Mouse (Mus musculus) lung, postnatal 0 days (tissue): ENCODE measurements at regions not wholly inside any gene's neighbourhood (a gene's known extent, or its start where the extent isn't known, plus 50 kb on each side); places are given as distances from the start of the nearest gene placed in this dataset.

Source experiments
- ATAC-seq: fragments of 200-750 bp; cut with Nextera tagmentation; 2 replicates; pipeline ENCODE4 v1.8.0; 2017; ENCODE audit warnings: moderate library complexity
- DNase-seq: peaks from one replicate; pipeline ENCODE4 v3.0.0-alpha.2; 2016; ENCODE audit warnings: low spot score
- H3K27ac ChIP-seq: fragments of 300-500 bp; sonication (generic); 2 replicates; pipeline ENCODE4 v1.5.1; 2014; ENCODE audit warnings: antibody characterized with exemption, mild to moderate bottlenecking, low read length, mixed read lengths
- H3K27me3 ChIP-seq: fragments of 300-500 bp; sonication (generic); replicated peaks from 2 replicates; pipeline ENCODE4 v1.6.1; 2014; ENCODE audit warnings: low read length, mixed read lengths; ENCODE audit not compliant: insufficient read depth
- H3K36me3 ChIP-seq: fragments of 300-500 bp; sonication (generic); 2 replicates; pipeline ENCODE4 v1.6.1; 2014; ENCODE audit warnings: low read length, mixed read lengths; ENCODE audit not compliant: insufficient read depth
- H3K4me1 ChIP-seq: fragments of 300-500 bp; sonication (generic); 2 replicates; pipeline ENCODE4 v1.6.1; 2014; ENCODE audit warnings: antibody characterized with exemption, low read depth, low read length, mixed read lengths; ENCODE audit not compliant: insufficient read depth
- H3K4me2 ChIP-seq: fragments of 300-500 bp; sonication (generic); replicated peaks from 2 replicates; pipeline ENCODE4 v1.6.1; 2014; ENCODE audit warnings: low read depth, mild to moderate bottlenecking, low read length, moderate library complexity, mixed read lengths
- H3K4me3 ChIP-seq: fragments of 300-500 bp; sonication (generic); 2 replicates; pipeline ENCODE4 v1.5.1; 2014; ENCODE audit warnings: low read depth, low read length
- H3K9ac ChIP-seq: fragments of 300-500 bp; sonication (generic); replicated peaks from 2 replicates; pipeline ENCODE4 v1.6.1; 2014; ENCODE audit warnings: low read depth, mild to moderate bottlenecking
- H3K9me3 ChIP-seq: fragments of 300-500 bp; sonication (generic); 2 replicates; pipeline ENCODE4 v1.6.1; 2016; ENCODE audit warnings: low read length, mixed read lengths
- CTCF ChIP-seq: IDR thresholded peaks from 2 replicates; pipeline ENCODE4 v1.5.1; 2016; ENCODE audit warnings: antibody characterized with exemption, mild to moderate bottlenecking
- EP300 ChIP-seq: IDR thresholded peaks from 2 replicates; pipeline ENCODE4 v1.6.1; 2016; ENCODE audit warnings: antibody characterized with exemption, mild to moderate bottlenecking, control low read depth
- WGBS: fragments of 180-500 bp; shearing (Covaris S2); extraction: QIAGEN DNeasy Blood & Tissue Kit; methylation state at CpG from one replicate; pipeline ENCODE4 v1.1.7; 2014; 5-methylcytosine and 5-hydroxymethylcytosine counted together

- no peak for TF ChIP-seq CTCF
- TF ChIP-seq EP300, result no peak
- H3K27ac ChIP-seq, result no peak overlapping the region
- H3K9ac ChIP-seq, result no peak overlapping the region
- WGBS, result 29% methylated on average over 5 of the region's 5 CpGs
- H3K27me3 ChIP-seq, result no peaks in the 10 kb centered on the region
- ATAC-seq (no peak), DNase-seq (no peak)
- no peak overlapping the region for H3K4me3 ChIP-seq
- H3K9me3 ChIP-seq, result no peaks in the 10 kb centered on the region
- no peaks in the 10 kb centered on the region for H3K36me3 ChIP-seq
- H3K4me1 ChIP-seq, result no peaks in the 10 kb centered on the region
- H3K4me2 ChIP-seq, result no peak overlapping the region
These were observed 620.2 kb downstream of the Rab28 start for GRCm38 (mm10) chr5:41087773-41088172.

- H3K4me2 ChIP-seq, result no peak overlapping the region
- WGBS, result 62% methylated on average over 2 of the region's 2 CpGs
- ATAC-seq (no peak), DNase-seq (no peak)
- no peak for TF ChIP-seq EP300
- no peak for TF ChIP-seq CTCF
- no peaks in the 10 kb centered on the region for H3K9me3 ChIP-seq
- no peak overlapping the region for H3K27ac ChIP-seq
- H3K36me3 ChIP-seq, result no peaks in the 10 kb centered on the region
- no peak overlapping the region for H3K4me3 ChIP-seq
- H3K4me1 ChIP-seq, result no peaks in the 10 kb centered on the region
- no peak overlapping the region for H3K9ac ChIP-seq
- no peaks in the 10 kb centered on the region for H3K27me3 ChIP-seq
These were observed 631.5 kb downstream of the Rab28 start for GRCm38 (mm10) chr5:41076412-41076811.

- no peak overlapping the region for H3K4me2 ChIP-seq
- no peaks in the 10 kb centered on the region for H3K4me1 ChIP-seq
- H3K4me3 ChIP-seq, result no peak overlapping the region
- WGBS, result 70% methylated on average over 9 of the region's 9 CpGs
- H3K9me3 ChIP-seq, result no peaks in the 10 kb centered on the region
- no peaks in the 10 kb centered on the region for H3K36me3 ChIP-seq
- no peak overlapping the region for H3K9ac ChIP-seq
- no peak overlapping the region for H3K27ac ChIP-seq
- ATAC-seq (no peak), DNase-seq (no peak)
- TF ChIP-seq CTCF, result no peak
- H3K27me3 ChIP-seq, result no peaks in the 10 kb centered on the region
These were observed 646.3 kb downstream of the Rab28 start for GRCm38 (mm10) chr5:41061646-41062045.

DNA sequence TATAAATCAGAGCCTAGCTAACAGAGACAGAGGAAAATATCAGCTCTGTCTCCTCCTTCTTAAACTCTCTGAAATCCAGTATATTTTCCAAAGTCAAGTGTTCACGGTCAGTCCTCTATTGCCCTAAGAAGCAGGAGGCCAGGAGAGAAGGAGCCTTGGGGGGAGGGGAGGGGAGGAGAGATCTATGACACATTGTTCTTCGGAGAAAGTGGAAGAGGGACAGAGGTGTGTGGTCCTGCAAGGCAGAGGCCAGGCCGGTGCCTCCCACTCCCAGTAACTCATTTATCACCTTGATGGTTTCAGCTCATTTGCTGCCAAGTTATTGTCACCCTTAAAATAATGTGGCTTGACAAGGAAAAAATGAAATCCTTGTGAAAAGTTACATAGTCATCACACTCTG is 646.7 kb downstream of the Rab28 start:
- ATAC-seq, result no peak
- no peaks in the 10 kb centered on the region for H3K9me3 ChIP-seq
- WGBS, result 16% methylated on average over 3 of the region's 3 CpGs
- DNase-seq, result no peak
- H3K27ac ChIP-seq, result no peak overlapping the region
- no peak overlapping the region for H3K9ac ChIP-seq
- TF ChIP-seq EP300, result no peak
- no peak for TF ChIP-seq CTCF
- H3K4me3 ChIP-seq, result no peak overlapping the region
- H3K36me3 ChIP-seq, result no peaks in the 10 kb centered on the region
- no peaks in the 10 kb centered on the region for H3K4me1 ChIP-seq
- H3K4me2 ChIP-seq, result no peak overlapping the region
- no peaks in the 10 kb centered on the region for H3K27me3 ChIP-seq

GRCm38 (mm10) chr5:41058015-41058414 is 649.9 kb downstream of the Rab28 start:
- Histone ChIP-seq H3K4me3 (no peak overlapping the region), H3K27ac (no peak overlapping the region), H3K9ac (no peak overlapping the region), H3K27me3 (no peaks in the 10 kb centered on the region), H3K4me2 (no peak overlapping the region), H3K9me3 (no peaks in the 10 kb centered on the region), H3K36me3 (no peaks in the 10 kb centered on the region), H3K4me1 (no peaks in the 10 kb centered on the region)
- DNase-seq (no peak), ATAC-seq (no peak)
- TF ChIP-seq CTCF (no peak), EP300 (no peak)
- 84% methylated on average over 3 of the region's 3 CpGs for WGBS

- no peak overlapping the region for H3K27ac ChIP-seq
- no peaks in the 10 kb centered on the region for H3K4me1 ChIP-seq
- 27% methylated on average over 4 of the region's 4 CpGs for WGBS
- DNase-seq, result peak; percentile 30
- no peak overlapping the region for H3K4me2 ChIP-seq
- TF ChIP-seq CTCF (peak; percentile 46), EP300 (no peak)
- H3K9ac ChIP-seq, result no peak overlapping the region
- H3K27me3 ChIP-seq, result no peaks in the 10 kb centered on the region
- no peaks in the 10 kb centered on the region for H3K9me3 ChIP-seq
- ATAC-seq, result no peak
- H3K36me3 ChIP-seq, result no peaks in the 10 kb centered on the region
- no peak overlapping the region for H3K4me3 ChIP-seq
These were observed 656.0 kb downstream of the Rab28 start for GRCm38 (mm10) chr5:41051948-41052347.

- TF ChIP-seq CTCF (no peak), EP300 (no peak)
- no peak overlapping the region for H3K9ac ChIP-seq
- H3K4me2 ChIP-seq, result no peak overlapping the region
- no peak for ATAC-seq
- no peaks in the 10 kb centered on the region for H3K36me3 ChIP-seq
- H3K4me3 ChIP-seq, result no peak overlapping the region
- H3K4me1 ChIP-seq, result no peaks in the 10 kb centered on the region
- DNase-seq, result peak; percentile 31
- no peak overlapping the region for H3K27ac ChIP-seq
- whole genome bisulfite sequencing, result 6% methylated on average over 1 of the region's 1 CpGs
- no peaks in the 10 kb centered on the region for H3K27me3 ChIP-seq
- no peaks in the 10 kb centered on the region for H3K9me3 ChIP-seq
These were observed 659.4 kb downstream of the Rab28 start for GRCm38 (mm10) chr5:41048515-41048914.
